Mouse (Mus musculus): ENCODE results near the gene Pde4b.

DNA sequence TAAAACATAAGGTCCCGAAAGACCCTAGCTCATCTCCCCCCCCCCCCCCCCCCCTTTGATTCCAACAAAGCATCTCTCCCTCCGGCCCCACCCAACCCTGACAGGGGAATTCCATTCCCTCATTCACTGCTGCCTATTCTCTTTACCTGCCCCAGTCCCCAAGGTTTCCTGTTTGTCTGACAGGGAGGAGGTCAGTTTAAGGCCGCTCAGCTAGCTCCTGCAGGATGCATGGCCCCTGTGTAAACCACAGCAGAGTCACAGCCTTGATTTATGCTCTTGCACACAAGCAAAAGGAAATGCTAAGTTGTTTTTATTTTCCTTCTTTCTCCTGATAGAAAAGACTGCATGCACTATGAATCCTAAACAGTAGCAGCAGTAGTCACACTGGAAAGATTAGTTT, 516.6 kb downstream of the Pde4b start:
- TF ChIP-seq ZNF384 (IDR thresholded peaks at IDR 0.05; ENCODE audit: low read depth, low read length): no peak
- no peak for TF ChIP-seq HCFC1 (IDR thresholded peaks at IDR 0.05; ENCODE audit: borderline replicate concordance, insufficient read depth, low read length)
